Mouse (Mus musculus) fat pad, adult 2 months (tissue): ENCODE data around the gene Cacnb4.
A peak's percentile ranks its signal among the peaks of the same experiment; 100 is the strongest.

Source experiments
- DNase-seq: peaks from one replicate; pipeline ENCODE4 v3.0.0-alpha.2; 2011; ENCODE audit warnings: low read depth, low spot score; ENCODE audit errors: extremely low read depth

Cacnb4 gene

GRCm38 (mm10) chr2:52525876-52526592, 150.6 kb downstream of the Cacnb4 start:
- no peak for DNase-seq

- DNase-seq: no peak
Observed at GRCm38 (mm10) chr2:52523056-52523715, 153.4 kb downstream of the Cacnb4 start.

- no peak for DNase-seq
Observed at GRCm38 (mm10) chr2:52521012-52521411, 155.6 kb downstream of the Cacnb4 start.

- no peak for DNase-seq
Observed at GRCm38 (mm10) chr2:52518740-52519139, 157.9 kb downstream of the Cacnb4 start.

GRCm38 (mm10) chr2:52516534-52516933, 160.1 kb downstream of the Cacnb4 start:
- DNase-seq: no peak

GRCm38 (mm10) chr2:52512865-52513388, 163.7 kb downstream of the Cacnb4 start:
- peak; percentile 95 for DNase-seq

- no peak for DNase-seq
Observed at GRCm38 (mm10) chr2:52512206-52512605, 164.4 kb downstream of the Cacnb4 start.

- no peak for DNase-seq
Observed at GRCm38 (mm10) chr2:52511799-52512198, 164.8 kb downstream of the Cacnb4 start.

GRCm38 (mm10) chr2:52509779-52510500, 166.7 kb downstream of the Cacnb4 start:
- no peak for DNase-seq

- no peak for DNase-seq
Observed at GRCm38 (mm10) chr2:52505164-52505563, 171.5 kb downstream of the Cacnb4 start.

GRCm38 (mm10) chr2:52504762-52505161, 171.9 kb downstream of the Cacnb4 start:
- peak; percentile 88 for DNase-seq

- DNase-seq: no peak
Observed at GRCm38 (mm10) chr2:52499849-52500262, 176.8 kb downstream of the Cacnb4 start.

GRCm38 (mm10) chr2:52499101-52499537, 177.5 kb downstream of the Cacnb4 start:
- no peak for DNase-seq

- DNase-seq: no peak
Observed at GRCm38 (mm10) chr2:52495097-52495694, 181.4 kb downstream of the Cacnb4 start.

GRCm38 (mm10) chr2:52494274-52494673, 182.4 kb downstream of the Cacnb4 start:
- DNase-seq: no peak

GRCm38 (mm10) chr2:52492867-52493266, 183.8 kb downstream of the Cacnb4 start:
- no peak for DNase-seq

GRCm38 (mm10) chr2:52489840-52490239, 186.8 kb downstream of the Cacnb4 start:
- DNase-seq: no peak

GRCm38 (mm10) chr2:52483496-52483895, 193.1 kb downstream of the Cacnb4 start:
- DNase-seq: no peak

GRCm38 (mm10) chr2:52480476-52480875, 196.2 kb downstream of the Cacnb4 start:
- DNase-seq: no peak

GRCm38 (mm10) chr2:52478501-52478900, 198.1 kb downstream of the Cacnb4 start:
- no peak for DNase-seq

- no peak for DNase-seq
Observed at GRCm38 (mm10) chr2:52477550-52477907, 199.1 kb downstream of the Cacnb4 start.
